Mouse (Mus musculus): ENCODE data around the gene Sdk2.

Gene Sdk2

DNA sequence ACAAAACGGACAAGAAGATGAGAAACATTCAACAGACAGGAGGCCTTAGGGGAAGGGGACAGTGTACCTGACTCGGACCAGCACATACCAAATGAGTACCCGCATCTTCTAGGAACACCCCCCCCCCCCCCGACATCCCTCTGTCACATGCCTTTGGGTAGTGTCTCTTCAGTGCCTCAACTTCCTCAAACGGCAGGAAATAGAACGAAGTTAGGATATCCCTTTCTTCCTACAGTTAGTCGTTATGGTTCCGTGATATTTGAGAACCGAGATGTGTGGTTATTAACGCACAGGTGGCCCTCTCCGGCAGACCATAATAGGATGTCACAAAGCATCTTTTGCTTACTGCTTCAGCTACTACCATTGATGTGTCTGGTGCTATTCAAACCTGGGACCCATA lies 279.8 kb downstream of the Sdk2 start:
- no peak for DNase-seq

DNA sequence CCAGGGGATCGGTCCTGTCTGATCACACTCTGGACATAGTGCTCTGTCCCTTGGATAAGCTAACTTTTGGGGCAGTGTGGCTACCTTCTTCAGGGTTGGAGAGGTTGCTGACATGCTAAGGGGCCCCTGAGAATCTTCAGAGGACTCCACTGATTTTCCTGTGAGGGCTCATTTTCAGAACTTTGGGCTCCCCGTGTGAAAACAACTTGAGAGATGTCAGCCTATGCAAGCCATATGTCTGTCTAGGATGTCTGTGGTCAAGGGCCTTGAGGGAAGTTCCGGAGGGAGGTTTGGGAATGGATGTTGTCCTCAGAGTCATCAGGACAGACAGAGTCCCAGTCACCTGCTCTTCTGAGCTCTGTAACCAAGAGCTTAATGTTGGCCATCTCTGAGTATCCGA lies 280.5 kb downstream of the Sdk2 start:
- no peak for DNase-seq

DNA sequence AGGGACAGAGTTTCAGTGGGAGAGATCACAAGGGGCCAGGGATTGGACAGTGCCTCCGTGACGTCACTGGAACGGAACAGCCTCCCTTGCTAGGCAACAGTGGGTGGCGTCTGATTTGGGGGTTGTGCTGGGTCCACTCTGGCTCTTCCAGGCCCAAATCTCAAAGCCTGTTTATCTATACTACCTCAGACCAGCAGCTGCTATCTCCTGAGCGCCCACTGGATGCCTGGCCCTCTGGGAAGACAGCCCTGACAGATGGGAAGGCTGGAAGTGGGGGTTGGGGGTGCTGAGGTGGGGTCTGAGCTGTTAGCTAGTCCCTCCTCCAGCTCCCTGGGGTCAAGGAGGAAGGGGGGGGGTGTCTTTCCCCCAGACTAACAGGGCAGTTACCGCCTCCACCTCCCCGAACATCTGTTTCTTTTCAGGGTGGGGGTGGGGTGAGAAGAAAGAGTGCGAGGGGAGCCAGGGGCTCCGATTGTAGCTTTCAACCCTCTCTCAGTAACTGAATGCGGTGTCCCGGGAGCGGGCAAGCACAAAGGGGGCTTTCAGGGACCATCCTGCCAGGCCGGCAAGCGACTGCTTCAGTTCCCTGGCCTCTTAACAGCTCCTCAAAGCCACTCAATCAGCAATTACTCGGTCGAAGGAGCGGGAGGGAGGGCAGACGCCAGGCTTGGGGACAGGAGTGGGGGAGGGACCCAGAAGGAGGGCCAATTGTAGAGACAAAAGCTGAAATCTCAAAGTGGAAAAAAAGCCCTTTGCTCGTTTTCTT lies 281.3 kb downstream of the Sdk2 start:
- DNase-seq, result peak; percentile 67

DNA sequence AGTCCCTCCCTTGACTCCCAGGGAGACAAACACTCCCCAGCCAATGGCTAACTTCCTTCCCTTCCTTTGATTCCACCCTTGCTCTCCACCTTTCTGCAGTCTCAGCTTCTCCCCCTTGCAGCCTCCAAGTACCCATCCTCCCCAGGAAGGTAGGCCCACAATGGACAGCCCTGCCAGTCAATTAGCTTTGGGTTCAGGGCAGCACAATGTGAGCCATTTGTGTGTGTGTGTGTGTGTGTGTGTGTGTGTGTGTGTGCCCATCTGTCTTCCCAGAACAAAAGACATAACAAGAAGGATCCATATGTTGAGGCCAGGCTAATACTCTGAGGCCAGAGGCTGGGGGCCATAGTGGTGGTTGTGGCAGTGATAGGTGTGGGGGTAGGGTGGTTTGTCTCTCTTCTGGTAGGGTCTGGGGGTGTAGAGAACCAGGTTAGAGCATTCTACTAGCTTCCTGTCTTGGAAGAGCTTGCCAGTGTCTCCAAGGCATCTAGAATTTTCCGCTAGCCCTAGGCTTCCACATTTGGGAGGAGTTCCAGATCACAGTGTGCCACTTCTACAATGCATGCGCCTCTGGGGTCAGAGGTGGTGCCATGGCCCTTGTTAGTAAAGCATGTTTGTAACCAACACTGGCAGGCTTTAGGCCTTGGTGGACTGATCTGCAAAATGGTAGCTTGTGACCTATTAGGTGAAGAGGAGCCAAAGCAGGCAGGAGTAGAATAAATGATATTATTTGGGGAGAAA lies 282.0 kb downstream of the Sdk2 start:
- DNase-seq, result no peak

DNA sequence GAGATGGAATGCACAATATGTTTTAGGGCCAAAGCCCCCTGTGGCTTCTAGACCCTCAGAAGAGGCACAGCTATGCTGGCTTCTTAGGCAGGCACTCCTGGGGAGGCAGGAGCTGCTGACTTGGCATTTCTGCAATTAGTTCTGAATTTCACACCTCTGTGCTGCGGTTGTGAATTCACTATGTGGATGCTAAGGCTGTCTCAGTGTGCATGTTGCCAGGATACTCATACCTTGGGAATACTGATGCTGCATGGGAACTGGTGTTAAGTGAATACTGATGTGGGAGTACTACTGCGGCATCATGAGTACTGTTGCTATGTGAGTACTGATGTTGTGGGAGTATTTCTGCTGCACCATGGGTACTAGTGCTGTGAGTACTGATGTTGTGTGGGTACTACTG lies 284.4 kb downstream of the Sdk2 start:
- no peak for DNase-seq

DNA sequence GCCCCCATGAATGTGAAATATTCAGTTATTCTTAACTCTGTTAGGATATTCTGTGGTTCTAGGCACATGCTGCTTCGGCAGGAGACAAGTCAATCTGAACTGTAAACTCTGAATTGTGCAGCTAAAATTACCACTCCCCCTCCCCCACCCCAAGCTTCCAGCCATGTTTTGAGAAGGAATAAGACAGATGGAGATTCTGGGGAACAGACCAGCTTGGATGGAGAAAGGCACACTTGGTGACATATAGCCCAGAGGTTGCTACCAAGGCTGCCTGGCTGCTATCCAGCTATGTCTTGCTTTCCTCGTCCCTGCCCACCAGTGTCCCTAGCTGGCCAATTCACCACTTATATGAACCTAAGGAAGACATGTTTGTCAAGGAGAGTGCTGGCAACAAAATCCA lies 284.8 kb downstream of the Sdk2 start:
- DNase-seq, result no peak

DNA sequence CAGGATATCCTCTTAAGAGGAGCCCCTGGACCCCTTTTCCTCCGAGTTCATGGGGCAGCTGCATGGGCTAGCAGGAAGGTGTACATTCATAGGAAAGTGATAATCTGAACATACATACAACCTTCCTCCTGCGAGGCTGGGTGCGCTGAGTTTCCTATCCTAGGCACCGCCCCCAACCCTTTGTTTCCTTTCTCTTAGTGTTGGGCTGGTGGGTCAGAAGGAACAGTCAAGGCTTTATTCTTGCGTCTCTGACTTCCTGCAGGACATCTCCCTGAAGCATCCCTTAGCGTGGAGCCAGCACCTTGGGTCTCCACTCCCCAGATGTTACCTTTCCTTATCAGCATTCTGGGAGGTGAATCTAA lies 287.2 kb downstream of the Sdk2 start:
- no peak for DNase-seq

DNA sequence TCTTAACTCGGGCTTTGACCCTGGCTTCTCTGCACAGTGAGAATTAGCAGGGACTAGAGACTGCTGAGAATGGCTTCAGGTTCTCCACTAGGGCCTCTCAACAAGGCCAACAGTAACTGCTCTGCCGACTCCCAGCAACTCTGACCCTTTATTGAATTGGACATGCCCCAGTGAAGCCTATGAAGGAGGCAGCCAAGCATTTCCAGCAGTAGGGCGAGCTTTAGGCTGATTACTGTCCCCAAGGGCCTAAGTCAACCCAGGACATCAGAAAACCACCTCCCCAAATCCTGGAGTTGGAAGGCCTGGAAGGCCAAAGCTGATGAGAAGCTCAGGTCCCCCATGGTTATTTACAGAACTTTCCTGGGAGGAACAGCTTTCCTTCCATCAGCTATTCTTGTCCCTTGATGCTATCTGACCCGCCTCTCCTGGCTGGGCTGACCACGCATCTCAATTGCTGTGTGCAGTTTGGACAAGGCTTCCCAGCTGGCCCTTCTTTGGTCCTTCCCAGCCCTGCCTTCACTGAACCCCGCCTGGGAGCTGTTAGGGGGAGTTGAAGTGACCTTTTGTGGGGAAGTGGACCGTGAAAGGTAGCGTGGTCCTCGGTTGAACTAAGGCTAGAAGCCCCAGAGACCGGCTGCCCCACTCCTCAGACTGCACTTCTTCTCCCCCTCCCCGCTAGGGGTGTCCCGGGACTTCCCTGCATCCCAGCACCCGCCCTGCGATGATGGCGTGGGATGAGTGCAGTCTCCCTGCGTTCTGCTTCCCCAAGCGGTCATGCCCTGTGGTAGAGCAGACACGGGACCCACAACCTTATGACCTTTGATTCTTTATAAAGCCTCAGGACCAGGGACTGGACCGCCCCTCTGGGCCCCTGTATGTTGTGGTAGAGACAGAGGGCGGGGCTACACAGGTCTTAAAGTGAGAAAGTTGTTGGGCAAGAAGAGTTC lies 287.8 kb downstream of the Sdk2 start:
- no peak for DNase-seq

DNA sequence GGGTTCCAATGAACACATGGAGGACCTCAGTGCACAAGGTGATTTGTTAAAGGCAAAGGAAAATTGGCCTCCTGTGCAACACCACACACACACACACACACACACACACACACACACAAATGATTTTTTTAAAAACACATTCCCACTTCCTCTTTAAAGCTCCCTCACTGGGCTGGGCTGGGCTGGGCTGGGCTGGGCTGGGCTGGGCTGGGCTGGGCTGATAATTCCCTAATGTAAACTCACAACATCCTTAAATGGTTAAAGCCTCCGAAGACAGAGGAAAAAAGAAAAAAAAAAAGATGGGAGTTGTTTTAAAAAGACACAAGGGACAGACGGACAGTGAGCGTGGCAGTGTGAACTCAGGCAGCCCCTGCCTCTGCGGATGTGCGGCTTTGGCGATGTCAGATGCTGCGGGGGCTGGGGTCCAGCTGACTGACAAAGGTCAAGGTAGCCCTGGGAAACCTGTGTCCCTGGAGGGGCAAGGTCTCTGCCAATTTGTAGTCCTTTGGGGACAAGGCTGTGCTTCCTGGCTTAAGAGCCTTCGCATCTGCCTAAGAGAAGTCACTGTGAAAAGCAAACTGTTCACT lies 288.9 kb downstream of the Sdk2 start:
- DNase-seq, result no peak

DNA sequence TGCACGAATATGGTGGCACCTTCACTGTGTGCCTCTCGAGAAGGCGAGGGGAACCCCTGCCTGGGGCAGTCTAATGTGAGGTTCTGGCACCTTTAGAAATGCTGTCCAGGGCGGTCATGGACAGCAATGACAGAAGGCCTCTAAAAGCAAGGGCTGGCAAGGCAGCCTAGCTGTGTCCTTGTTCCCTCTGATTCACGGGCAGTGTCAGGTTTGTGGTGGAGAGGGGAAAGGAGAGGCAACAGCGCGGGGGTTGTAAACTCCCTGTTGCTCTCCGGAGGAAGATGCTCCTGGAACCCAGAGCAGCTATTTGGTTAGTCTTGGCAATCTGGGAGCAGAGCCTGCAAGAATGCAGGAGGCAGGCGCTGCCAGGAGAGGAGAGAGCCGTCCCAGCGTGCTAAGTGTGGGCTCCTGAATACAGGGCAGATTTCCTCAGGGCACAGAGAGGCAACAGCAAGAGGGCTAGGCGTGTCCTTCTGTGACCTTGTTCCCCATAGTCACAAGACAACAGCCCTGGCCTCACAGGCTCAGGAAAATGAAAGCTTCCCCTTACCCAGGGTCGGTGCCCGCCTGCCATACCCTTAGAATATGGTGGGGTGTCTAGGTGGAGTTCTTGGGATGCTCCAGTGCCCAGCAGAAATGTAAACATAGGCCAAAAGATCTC lies 289.9 kb downstream of the Sdk2 start:
- no peak for DNase-seq

DNA sequence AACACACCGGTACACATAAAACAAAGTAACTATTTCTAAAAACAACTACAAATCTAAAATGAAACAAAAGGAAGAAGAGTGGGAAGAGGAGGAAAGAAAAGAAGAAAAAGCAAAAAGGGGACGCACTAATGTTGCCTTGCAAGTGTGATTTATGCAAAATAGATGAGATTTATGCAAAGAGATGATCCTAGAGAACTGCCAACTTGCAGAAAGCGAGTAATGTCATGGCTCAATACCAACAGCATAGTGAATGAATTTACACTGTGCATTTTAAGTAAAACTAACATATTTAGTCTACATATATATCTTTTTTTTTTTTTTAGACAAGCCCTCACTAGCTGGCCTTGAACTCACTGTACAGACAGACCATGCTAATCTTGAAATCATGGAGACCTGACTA lies 292.1 kb downstream of the Sdk2 start:
- no peak for DNase-seq

DNA sequence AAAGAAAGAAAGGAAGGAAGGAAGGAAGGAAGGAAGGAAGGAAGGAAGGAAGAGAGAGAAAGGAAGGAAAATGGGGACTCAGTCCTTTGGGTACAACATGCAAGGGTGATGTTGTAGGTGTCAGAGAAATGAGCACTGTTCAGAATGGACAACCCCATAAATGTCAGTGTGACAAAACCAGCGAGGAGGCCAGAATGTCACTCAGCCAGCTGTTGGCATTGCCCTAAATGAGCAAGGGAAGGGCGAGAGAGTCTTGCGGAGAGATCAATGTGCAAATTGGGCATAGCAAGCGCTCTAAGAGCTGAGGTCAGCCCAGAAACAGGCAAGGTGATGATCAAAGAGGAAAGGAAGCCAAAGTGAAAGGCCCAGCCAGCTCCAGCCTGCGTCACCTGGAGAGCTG lies 293.7 kb downstream of the Sdk2 start:
- no peak for DNase-seq

DNA sequence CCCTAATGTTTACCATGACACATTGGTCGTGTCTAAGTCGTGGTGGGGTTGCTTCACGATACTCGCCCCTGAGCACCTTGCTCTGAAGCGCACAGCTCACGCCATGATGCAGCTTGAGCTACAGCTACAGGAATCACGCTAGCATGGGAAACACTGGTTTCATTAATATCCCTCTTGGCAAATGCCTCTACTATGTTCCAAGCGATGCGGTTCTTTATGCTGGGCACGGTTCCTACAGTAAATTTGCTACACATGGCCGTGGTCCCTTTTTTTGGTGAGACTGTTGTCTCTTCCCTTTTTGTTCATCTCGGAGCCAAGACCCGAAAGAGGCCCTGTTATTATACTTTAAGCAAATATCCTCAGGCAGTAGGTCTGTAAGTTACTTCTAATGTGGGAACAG lies 295.7 kb downstream of the Sdk2 start:
- DNase-seq, result no peak

DNA sequence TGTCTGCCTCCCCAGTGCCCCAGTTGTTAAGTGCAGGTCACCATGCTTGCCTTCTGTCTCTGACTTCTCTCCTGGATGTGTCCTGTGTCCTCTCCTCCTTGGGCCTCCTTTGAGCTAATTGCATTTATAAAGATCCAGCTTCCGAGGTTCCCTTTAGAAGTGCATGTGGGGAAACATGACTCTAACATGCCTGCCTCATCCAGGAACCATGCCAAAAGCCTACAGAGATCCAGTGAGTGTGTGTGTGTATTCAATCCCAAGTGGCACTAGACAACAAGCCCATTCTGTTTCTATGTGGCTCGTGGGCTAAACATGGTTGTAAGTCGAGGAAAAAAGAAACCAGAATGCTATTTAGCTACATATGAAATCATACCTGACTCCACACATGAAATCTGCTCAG lies 298.5 kb downstream of the Sdk2 start:
- DNase-seq, result no peak

DNA sequence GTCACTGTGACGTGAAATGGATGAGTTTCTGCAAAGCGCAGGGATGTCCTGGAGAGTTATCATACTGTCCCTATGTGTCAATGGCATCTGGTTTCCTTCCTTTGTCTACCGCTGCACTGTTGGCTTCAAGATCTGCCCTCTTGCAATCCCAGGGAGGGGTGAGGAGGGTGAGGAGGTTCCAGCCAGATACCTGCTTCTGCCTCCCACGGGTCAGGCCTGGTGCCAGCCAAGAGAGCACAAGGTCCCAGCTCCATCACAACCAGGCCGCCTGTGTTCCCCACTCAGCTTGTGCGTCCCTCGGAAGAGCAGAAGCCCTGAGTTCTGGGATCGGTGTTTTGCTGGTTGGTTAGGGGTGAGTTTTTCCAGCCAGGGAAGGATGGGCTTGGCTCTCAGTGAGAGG lies 299.6 kb downstream of the Sdk2 start:
- DNase-seq, result no peak

DNA sequence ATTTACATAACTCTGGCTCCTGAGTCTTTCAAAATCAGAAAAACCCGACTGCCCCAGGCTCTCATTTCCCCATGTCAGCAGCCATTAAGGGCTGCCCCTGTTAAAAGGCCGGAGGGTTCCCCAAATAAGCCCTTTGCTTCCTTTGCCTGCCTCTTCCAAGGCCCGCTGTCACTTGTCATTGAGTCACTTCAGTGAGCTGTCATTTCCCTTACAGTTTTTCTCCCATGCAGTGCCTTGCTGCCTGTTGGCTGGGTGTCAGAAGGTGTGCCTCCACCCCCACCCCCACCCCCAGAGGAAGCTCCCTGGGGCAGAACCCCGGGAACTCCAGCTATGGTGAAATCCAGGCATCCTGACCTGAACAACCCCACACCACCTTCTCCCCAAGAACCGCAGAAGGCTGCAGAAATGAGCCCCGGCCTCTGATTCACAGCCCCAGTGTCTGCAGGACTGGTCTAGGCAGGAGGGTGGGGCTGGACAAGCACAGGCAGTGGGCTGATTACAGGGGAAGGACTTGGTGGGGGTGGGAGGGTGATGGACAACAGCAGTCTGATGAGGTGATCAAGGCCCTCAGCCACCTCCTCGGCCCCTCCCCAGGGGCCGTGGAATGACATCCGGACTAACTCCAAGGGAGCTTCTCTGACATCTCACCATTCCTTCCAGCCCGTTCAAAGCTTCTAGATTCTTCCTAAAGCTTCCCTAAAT lies 300.4 kb downstream of the Sdk2 start:
- DNase-seq, result no peak

DNA sequence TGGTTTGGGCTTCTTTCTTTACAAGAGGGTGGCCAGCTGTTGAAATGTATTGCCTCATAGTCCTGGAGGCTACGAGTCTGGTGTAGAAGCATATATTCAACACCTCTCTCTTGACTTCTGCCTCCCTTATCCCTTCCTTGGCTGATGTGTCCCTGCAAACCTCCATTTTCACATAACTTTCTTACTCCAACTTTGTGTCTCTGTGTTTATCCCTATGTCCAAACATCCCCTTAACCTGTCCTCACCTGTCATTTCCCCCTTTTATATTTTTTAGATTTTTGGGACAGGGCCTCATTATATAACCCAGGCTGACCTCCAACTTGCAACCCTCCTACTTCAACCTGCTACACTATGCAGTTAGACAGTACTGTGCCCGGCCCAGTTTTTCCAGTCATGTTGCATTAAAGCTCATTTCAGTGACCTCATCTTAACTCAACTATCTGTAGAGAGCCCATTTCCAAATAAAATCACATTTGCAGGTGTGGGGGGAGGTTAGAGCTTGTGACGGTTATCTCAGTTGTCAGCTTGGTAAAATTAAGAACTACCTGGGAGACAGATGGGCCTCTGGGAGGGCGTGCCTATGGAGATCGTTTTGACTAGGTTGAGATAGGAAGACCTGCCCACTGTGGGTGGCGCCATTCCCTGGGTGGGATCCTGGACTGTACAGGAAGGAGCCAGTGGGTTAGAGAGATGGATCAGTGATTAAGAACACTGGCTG lies 302.6 kb downstream of the Sdk2 start:
- DNase-seq, result no peak

DNA sequence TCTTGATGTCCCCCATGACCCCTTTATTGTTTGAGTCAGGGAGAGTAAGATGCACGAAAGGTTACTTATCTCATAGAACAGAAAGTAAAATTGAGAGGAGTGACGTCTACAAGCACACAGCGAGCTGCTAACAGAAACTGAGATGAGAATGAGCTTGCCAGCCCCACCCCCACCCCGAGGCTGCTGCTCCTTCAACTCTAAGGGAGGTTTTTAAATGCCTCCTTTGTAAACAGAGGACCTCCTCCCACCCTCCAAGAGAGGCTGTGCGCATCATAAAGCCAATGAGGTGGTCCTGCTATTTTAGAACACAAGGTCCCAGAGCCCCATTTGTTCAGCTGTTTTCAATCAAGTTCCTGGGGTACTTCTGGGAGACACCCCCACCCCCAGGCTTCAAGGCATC lies 303.4 kb downstream of the Sdk2 start:
- no peak for DNase-seq

DNA sequence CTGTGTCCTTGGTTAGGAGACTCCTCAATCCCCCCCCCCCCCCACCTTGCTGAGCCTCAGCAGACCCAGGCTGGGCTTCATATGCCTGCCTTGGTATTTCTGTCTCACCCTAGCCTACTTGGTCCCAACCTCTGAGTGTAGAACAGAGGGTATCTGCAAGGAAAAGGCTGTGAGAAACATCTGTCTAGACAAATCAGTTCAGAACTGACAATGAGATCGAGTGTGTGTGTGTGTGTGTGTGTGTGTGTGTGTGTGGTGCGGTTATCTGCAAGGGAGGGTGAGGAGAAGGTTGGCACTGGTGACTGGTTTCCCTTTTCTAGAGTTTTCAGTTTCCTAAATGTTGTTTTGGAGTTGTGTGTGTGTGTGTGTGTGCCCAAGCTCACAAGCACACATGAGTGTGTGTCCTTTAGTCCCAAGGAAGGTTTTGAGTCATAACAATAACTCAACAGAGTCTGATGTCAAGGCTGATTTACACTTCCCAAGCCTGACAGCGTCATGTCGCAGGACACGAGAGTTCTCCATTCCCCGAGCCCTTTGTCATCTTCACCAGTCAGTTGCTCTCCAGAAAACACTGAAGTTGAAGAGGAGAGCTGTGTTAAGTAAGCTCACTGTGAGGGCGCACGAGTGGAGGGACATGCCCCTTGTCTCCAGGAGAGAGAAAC lies 304.6 kb downstream of the Sdk2 start:
- DNase-seq, result no peak

DNA sequence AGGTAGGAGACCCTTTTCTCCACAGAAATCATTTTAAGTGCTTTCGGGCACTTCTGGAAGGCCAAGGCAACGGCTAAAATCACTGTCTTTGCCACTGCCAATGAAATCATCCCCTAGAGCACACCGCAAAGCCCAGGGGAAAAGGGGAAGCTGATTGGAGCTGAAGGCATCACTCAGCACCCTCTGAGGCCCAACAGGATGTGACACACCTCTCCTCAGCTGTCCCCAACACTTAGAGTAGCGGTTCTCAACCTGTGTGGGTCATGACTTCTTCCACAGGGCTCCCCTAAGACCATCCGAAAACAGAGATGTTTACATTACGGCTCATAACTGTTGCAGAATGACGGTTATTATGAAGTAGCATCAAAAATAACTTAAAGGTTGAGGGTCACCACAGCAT lies 305.2 kb downstream of the Sdk2 start:
- DNase-seq, result no peak

DNA sequence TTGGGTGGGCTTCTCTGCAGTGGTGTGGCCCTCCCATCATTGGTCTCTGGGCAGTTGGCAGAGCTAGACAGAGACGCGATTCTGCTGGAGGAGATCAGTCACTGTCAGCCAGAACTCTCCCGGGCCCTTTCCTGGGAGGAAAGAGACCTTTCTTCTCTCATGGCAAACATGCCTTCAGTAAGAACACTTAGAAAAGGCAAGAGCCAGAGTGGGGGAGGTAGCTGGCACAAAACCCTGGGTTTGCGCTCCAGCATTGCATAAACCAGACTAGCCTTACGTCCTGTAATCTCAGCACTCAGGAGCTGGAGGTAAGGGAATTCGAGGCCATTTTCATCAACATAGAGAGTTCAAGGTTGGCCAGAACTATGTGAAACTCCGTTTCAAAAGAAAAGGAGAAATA lies 306.4 kb downstream of the Sdk2 start:
- no peak for DNase-seq

All from right cerebral cortex, postnatal 14 days (tissue).